In genomic region chr5:103998739-103999138, GRCm38 (mm10) we compare ENCODE assay signal across 10 mouse cellular contexts. TPM values are rescaled to one million over a fixed set of nuclear protein-coding genes. Genes with fewer than 3 reads are reported as not detected.
A peak's percentile ranks its signal among the peaks of the same experiment; 100 is the strongest.
DNase-seq lines count a peak whose midpoint lies in the region; ATAC-seq and TF ChIP-seq lines count a peak whose summit lies in the region.
"Had no signal": no experiment of that assay in that cellular context is flagged by ENCODE, and none has a peak within 500 bp of the region (broad histone marks: within the 10 kb centered on the region; RNA-seq: fewer than 3 reads in every experiment).

No protein-coding gene starts in this region.

- intact Hi-C loops in gastrocnemius, postnatal 36 days (cut with DNase I) = loop anchor here (2.0 kb wide), 1 partner anchor 40 kb away; no protein-coding TSS in a partner anchor

- H3K4me1 ChIP-seq in kidney, adult 2 months (ENCODE audit: control insufficient read depth, insufficient read depth, low read length) = no peaks in the 10 kb centered on the region; the same call in 1 of the 2 replicates
- H3K4me1 ChIP-seq in heart, embryonic 15.5 days (replicated peaks) = peaks cover 9% of the 10 kb centered on the region

- no peaks in the 10 kb centered on the region for H3K9me3 ChIP-seq in heart, embryonic 15.5 days (replicated peaks)

- no peak overlapping the region for H3K27ac ChIP-seq in kidney, adult 2 months (ENCODE audit: insufficient read depth, low read depth, low read length)
- peak overlapping the region; percentile 49; the same call in 1 of the 2 replicates for H3K27ac ChIP-seq in heart, embryonic 15.5 days

- peak; percentile 27 for DNase-seq in kidney, adult 2 months
- no peak for DNase-seq in kidney, adult 9 months
- DNase-seq in Muller cell, postnatal 12 days (ENCODE audit: inconsistent ontology term) = peak; percentile 58
- peak; percentile 43 for DNase-seq in brain, embryonic 14.5 days (ENCODE audit: low read depth)
- DNase-seq in testis, postnatal 14 days (ENCODE audit: low spot score) = no peak
- no peak for DNase-seq in gastrocnemius, postnatal 36 days
- no peak for DNase-seq in yolk sac, embryonic 10.5 days (ENCODE audit: low spot score)
- DNase-seq: kidney, postnatal 14 days had no signal

- H3K4me2 ChIP-seq in heart, embryonic 15.5 days = no peak overlapping the region

- H3K4me3 ChIP-seq in kidney, adult 2 months (ENCODE audit: insufficient read depth, low read depth, low read length) = no peak overlapping the region
- no peak overlapping the region for H3K4me3 ChIP-seq in heart, embryonic 15.5 days

- H3K27me3 ChIP-seq in kidney, adult 2 months (replicated peaks; ENCODE audit: control insufficient read depth, insufficient read depth, low read length) = no peaks in the 10 kb centered on the region
- H3K27me3 ChIP-seq in heart, embryonic 15.5 days = no peaks in the 10 kb centered on the region

- 41% methylated on average over 5 of the region's 5 CpGs for WGBS in kidney, adult 2 months
- WGBS in heart, embryonic 15.5 days = 38% methylated on average over 5 of the region's 5 CpGs

- no peak for TF ChIP-seq POLR2A in kidney, adult 2 months (IDR thresholded peaks at IDR 0.05; ENCODE audit: low read depth, low read length)
- no peak for TF ChIP-seq POLR2A in brain, embryonic 14.5 days (IDR thresholded peaks at IDR 0.05; ENCODE audit: borderline replicate concordance, extremely low read depth, insufficient read depth, insufficient read length, poor library complexity, severe bottlenecking)

- peaks cover 13% of the 10 kb centered on the region for H3K36me3 ChIP-seq in kidney, adult 2 months (ENCODE audit: control insufficient read depth, insufficient read depth, low read length)
- H3K36me3 ChIP-seq in heart, embryonic 15.5 days = 0 out of 2 replicates have a peak, but pooled peaks cover 9% of the 10 kb centered on the region

- no peak for TF ChIP-seq CTCF in kidney, adult 2 months (conservative IDR thresholded peaks at IDR 0.05; ENCODE audit: insufficient read depth, insufficient read length, low read depth, low read length)
- no peak for TF ChIP-seq CTCF in brain, embryonic 14.5 days (IDR thresholded peaks at IDR 0.05; ENCODE audit: borderline replicate concordance, extremely low read depth, insufficient read depth, insufficient read length)

- H3K9ac ChIP-seq in heart, embryonic 15.5 days = no peak overlapping the region

- ATAC-seq in heart, embryonic 15.5 days (replicated peaks; ENCODE audit: insufficient number of reproducible peaks, insufficient read depth, low FRiP score, low read depth) = no peak

RNA-seq across cellular contexts. Expression of gene Hsd17b13, which starts 21.5 kb away (rescaled TPM):
- 0.13 TPM in 1 of 2 replicates, not detected in the other for polyA plus RNA-seq in kidney, adult 2 months (2012; rRNA removed)
- polyA plus RNA-seq in brain, embryonic 14.5 days (2012; rRNA removed) = not detected in 2 replicates
- 0.38 TPM in 1 of 2 replicates, not detected in the other for polyA plus RNA-seq in heart, embryonic 15.5 days (2015; fragmentation: Nextera tagmentation; extraction: Ambion mirVana)
- not detected for total RNA-seq in gastrocnemius, postnatal 36 days (2021)
- total RNA-seq: hematopoietic stem cell, adult 5-6 weeks had no signal

RNA-seq across cellular contexts. Expression of gene Hsd17b11, which starts 23.0 kb away (rescaled TPM):
- 64.4 and 65.2 TPM in 2 replicates for polyA plus RNA-seq in kidney, adult 2 months (2012; rRNA removed)
- 7.2 and 11.3 TPM in 2 replicates for polyA plus RNA-seq in brain, embryonic 14.5 days (2012; rRNA removed)
- polyA plus RNA-seq in heart, embryonic 15.5 days (2015; fragmentation: Nextera tagmentation; extraction: Ambion mirVana) = 3.5 and 4.1 TPM in 2 replicates
- 1 to 10 TPM; 6.7 to 8.3 TPM for total RNA-seq in gastrocnemius, postnatal 36 days (2021)

RNA-seq across cellular contexts. Expression of gene Nudt9, which starts 47.4 kb away (rescaled TPM):
- 59.7 and 63.8 TPM in 2 replicates for polyA plus RNA-seq in kidney, adult 2 months (2012; rRNA removed)
- 45.6 and 45.7 TPM in 2 replicates for polyA plus RNA-seq in brain, embryonic 14.5 days (2012; rRNA removed)
- polyA plus RNA-seq in heart, embryonic 15.5 days (2015; fragmentation: Nextera tagmentation; extraction: Ambion mirVana) = 49.9 and 50.2 TPM in 2 replicates
- total RNA-seq in gastrocnemius, postnatal 36 days (2021) = 10 to 100 TPM; 58.1 to 59.3 TPM

Comparison
In these comparisons a context has a peak if more than half of its experiments do, and no peak if none do; other contexts are left out.
1. DNase-seq: peak in kidney, adult 2 months (single experiment), Muller cell, postnatal 12 days (single experiment) and brain, embryonic 14.5 days (single experiment); none in kidney, adult 9 months (single experiment), testis, postnatal 14 days (single experiment), gastrocnemius, postnatal 36 days (0 of 2) and yolk sac, embryonic 10.5 days (single experiment).